Mouse (Mus musculus): Measurements from ENCODE around the gene Jazf1. TPM values are rescaled to one million over a fixed set of nuclear protein-coding genes. Genes with fewer than 3 reads are reported as not detected.

Jazf1 gene
- polyA plus RNA-seq, 1 experiment from 2014 or later = 16.2 TPM

DNA sequence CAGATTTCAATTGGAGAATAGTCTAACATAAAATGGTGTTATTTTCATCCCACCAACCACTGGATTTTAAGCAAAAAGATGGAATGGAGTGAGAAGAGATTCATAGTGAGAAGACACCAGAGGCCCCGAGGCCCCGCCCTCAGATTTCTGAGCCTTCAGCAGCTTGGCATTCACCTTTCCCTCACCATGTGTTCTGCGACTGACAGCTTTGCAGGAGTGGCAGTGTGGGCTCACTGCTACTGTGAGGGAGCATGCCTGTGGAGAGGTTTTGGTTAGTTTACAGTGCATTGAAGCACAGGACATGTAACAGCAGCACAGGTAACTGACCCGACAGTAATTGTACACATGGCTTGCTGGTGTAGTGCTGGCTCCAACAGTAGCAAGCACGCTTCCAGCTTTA, 118.1 kb downstream of the Jazf1 start:
- WGBS = 74% methylated on average over 5 of the region's 5 CpGs
- Histone ChIP-seq H3K4me2 (no peak overlapping the region), H3K4me1 (peaks cover 20% of the 10 kb centered on the region), H3K36me3 (ENCODE audit: poor library complexity, severe bottlenecking) (no peaks in the 10 kb centered on the region), H3K9ac (no peak overlapping the region), H3K27me3 (no peaks in the 10 kb centered on the region), H3K4me3 (no peak overlapping the region), H3K9me3 (replicated peaks) (no peaks in the 10 kb centered on the region), H3K27ac (0 out of 2 replicates have a peak overlapping the region, but pooled peaks have one; percentile 5)
- no peak for ATAC-seq

DNA sequence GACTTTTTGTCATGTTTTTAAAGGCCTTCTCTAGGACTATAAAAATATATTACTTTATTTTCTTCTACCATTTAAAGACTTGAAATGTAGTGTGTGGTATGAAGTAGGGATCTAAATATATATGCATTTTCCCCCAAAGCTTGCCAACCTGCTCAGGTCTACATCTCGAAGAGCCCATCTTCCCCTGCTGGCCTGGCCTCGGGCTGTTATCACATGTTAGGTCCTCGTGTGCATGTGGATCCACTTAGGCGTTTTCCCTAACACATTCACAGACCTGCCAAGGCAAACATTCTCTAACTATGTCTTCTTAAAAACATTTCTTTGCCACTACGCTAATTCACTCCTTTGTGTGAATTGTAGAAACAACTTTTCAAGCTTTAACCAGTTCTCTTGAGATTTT, 125.9 kb downstream of the Jazf1 start:
- H3K36me3 ChIP-seq (ENCODE audit: poor library complexity, severe bottlenecking) = no peaks in the 10 kb centered on the region
- no peak overlapping the region for H3K9ac ChIP-seq
- no peak overlapping the region for H3K27ac ChIP-seq
- no peak overlapping the region for H3K4me3 ChIP-seq
- WGBS = 85% methylated on average over 5 of the region's 5 CpGs
- 0 out of 2 replicates have a peak, but pooled peaks cover 4% of the 10 kb centered on the region for H3K4me1 ChIP-seq
- H3K9me3 ChIP-seq (replicated peaks) = no peaks in the 10 kb centered on the region
- no peaks in the 10 kb centered on the region for H3K27me3 ChIP-seq
- H3K4me2 ChIP-seq = no peak overlapping the region
- ATAC-seq = no peak

DNA sequence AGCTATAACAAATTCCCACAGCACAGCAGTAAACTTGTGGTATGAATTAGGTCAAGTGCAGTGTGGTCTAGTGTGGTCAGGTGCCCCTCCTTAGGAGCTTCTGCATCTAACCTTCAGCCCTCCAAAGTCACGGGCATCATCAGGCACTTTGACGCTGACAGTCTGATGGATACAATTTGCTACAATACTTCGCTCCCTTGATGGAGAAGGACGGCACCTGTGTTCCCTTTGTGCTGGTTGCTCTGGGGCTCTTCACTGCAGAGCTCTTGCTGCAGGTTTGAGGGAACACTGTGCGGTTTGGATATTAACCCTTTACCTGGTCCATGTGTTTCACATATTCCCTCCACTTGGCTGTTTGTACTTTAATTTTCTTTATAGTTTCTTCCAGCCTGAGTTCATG, 126.3 kb downstream of the Jazf1 start:
- H3K4me3 ChIP-seq = no peak overlapping the region
- no peaks in the 10 kb centered on the region for H3K27me3 ChIP-seq
- WGBS = 78% methylated on average over 5 of the region's 5 CpGs
- no peak overlapping the region for H3K9ac ChIP-seq
- no peak for ATAC-seq
- H3K27ac ChIP-seq = no peak overlapping the region
- H3K9me3 ChIP-seq (replicated peaks) = no peaks in the 10 kb centered on the region
- H3K4me2 ChIP-seq = no peak overlapping the region
- H3K4me1 ChIP-seq = peaks cover 4% of the 10 kb centered on the region; the same call in 1 of the 2 replicates
- no peaks in the 10 kb centered on the region for H3K36me3 ChIP-seq (ENCODE audit: poor library complexity, severe bottlenecking)

DNA sequence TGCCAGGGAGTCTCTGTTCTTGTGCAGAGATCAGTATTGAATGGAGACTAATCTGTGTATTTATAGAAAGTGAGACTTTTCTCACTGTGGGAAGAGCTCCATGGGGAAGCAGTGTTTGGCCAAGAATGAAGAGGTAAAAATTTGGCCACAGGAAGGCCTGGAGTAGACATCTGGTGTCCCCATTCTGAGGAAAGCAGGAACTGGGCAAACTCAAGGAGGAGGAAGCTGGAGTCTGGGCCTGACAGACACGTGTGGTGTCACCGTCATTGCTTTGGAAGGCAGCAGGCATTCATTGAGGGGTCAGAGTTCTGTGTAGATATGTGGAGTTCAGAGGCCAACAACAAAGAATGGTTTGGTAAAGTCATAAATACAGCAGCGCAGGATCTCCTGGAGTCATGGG, 130.5 kb downstream of the Jazf1 start:
- no peak overlapping the region for H3K4me2 ChIP-seq
- no peak overlapping the region for H3K9ac ChIP-seq
- 75% methylated on average over 3 of the region's 3 CpGs for WGBS
- H3K36me3 ChIP-seq (ENCODE audit: poor library complexity, severe bottlenecking) = no peaks in the 10 kb centered on the region
- no peak for ATAC-seq
- no peaks in the 10 kb centered on the region for H3K27me3 ChIP-seq
- peaks cover 19% of the 10 kb centered on the region for H3K4me1 ChIP-seq
- H3K27ac ChIP-seq = no peak overlapping the region
- no peak overlapping the region for H3K4me3 ChIP-seq
- H3K9me3 ChIP-seq (replicated peaks) = no peaks in the 10 kb centered on the region

- Histone ChIP-seq H3K4me3 (no peak overlapping the region), H3K36me3 (ENCODE audit: poor library complexity, severe bottlenecking) (no peaks in the 10 kb centered on the region), H3K9ac (no peak overlapping the region), H3K4me2 (no peak overlapping the region), H3K4me1 (peaks cover 24% of the 10 kb centered on the region), H3K27ac (no peak overlapping the region; the same call in 1 of the 2 replicates), H3K9me3 (replicated peaks) (no peaks in the 10 kb centered on the region), H3K27me3 (no peaks in the 10 kb centered on the region)
- ATAC-seq = no peak
- 42% methylated on average over 10 of the region's 10 CpGs for WGBS
Measured at GRCm38 (mm10) chr6:52936995-52937394, 131.4 kb downstream of the Jazf1 start.

- H3K9me3 ChIP-seq (replicated peaks) = no peaks in the 10 kb centered on the region
- H3K4me3 ChIP-seq = no peak overlapping the region
- no peak overlapping the region for H3K27ac ChIP-seq
- peaks cover 27% of the 10 kb centered on the region for H3K4me1 ChIP-seq
- no peak overlapping the region for H3K9ac ChIP-seq
- no peak overlapping the region for H3K4me2 ChIP-seq
- H3K27me3 ChIP-seq = no peaks in the 10 kb centered on the region
- WGBS = 87% methylated on average over 6 of the region's 6 CpGs
- no peaks in the 10 kb centered on the region for H3K36me3 ChIP-seq (ENCODE audit: poor library complexity, severe bottlenecking)
- ATAC-seq = no peak
Measured at GRCm38 (mm10) chr6:52934021-52934420, 134.4 kb downstream of the Jazf1 start.

DNA sequence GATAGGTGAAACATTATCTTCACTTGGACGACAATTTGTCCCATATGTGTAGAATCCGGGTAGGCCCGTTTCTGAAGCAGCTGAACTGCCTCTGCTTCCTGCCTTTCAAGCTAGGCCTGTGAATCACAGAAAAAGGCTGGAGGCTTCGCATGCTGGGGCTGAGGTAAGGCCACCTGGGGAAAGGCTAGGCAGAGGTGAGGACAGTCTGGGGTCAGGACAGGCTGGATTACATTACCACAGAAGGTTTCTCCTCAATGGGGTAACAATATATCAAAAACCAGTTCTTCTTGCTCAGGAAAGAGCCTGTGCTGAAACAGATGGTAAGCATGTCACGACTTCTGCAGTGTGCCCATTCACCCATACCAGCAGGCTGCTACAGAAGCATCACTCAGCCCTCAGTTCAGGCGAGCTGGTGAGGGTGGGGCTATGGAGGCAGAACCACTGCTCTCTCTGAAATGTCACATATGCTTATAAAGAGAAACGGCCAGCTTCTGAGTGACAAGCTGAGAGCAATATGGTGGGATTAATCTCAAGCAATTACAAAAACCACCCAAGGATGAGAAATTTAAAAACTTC, 135.7 kb downstream of the Jazf1 start:
- ATAC-seq = peak; percentile 68; the same call in 1 of the 2 replicates
- H3K9me3 ChIP-seq (replicated peaks) = no peaks in the 10 kb centered on the region

DNA sequence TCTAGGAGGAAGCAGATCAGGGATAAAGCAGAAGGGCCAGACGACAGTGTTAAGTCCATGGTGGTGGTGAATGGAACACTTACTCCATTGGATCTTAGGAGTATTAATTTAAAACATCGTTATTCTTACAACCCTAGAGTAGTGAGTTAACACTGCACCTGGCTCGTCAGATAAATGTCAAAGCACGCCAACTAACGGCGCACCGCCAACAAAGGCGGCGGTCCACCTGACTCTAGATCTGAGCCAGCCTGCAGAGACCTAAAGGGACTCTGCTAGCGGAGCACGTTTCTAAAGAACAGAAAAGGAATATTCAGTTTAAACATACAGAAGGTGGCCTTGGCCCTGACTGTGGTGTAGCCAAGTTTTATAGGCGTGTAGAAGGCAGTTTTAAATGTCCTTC, 139.1 kb downstream of the Jazf1 start:
- Histone ChIP-seq H3K4me2 (no peak overlapping the region), H3K9me3 (replicated peaks) (no peaks in the 10 kb centered on the region), H3K36me3 (ENCODE audit: poor library complexity, severe bottlenecking) (no peaks in the 10 kb centered on the region), H3K4me3 (no peak overlapping the region), H3K9ac (no peak overlapping the region), H3K27ac (no peak overlapping the region), H3K4me1 (peaks cover 18% of the 10 kb centered on the region), H3K27me3 (no peaks in the 10 kb centered on the region; the same call in 1 of the 2 replicates)
- no peak for ATAC-seq
- 70% methylated on average over 12 of the region's 12 CpGs for WGBS

More for the DNA sequence above, 135.7 kb downstream of the Jazf1 start:
- H3K4me3 ChIP-seq = no peak overlapping the region
- no peaks in the 10 kb centered on the region for H3K36me3 ChIP-seq (ENCODE audit: poor library complexity, severe bottlenecking)
- 64% methylated on average over 7 of the region's 7 CpGs for WGBS
- no peak overlapping the region for H3K9ac ChIP-seq
- peaks cover 24% of the 10 kb centered on the region for H3K4me1 ChIP-seq
- no peak overlapping the region for H3K27ac ChIP-seq
- no peaks in the 10 kb centered on the region for H3K27me3 ChIP-seq
- H3K4me2 ChIP-seq = no peak overlapping the region

DNA sequence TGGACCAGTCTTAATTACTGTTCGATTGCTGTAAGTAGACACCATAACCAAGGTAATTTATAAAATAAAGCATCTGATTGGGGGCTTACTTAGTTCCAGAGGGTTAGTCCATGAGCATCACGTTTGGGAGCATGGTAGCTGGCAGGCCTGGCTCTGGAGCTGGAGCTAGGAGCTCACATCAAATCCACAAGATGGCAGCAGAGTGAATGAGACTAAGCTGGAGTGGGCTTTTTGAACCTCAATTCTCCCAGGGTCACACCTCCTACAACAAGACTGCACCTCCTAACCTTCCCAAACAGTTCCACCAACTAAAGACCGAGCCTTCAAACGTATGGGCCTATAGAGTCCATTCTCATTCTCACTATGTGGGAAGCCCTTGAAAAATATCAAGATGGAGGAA, 141.5 kb downstream of the Jazf1 start:
- peaks cover 6% of the 10 kb centered on the region; the same call in 1 of the 2 replicates for H3K27me3 ChIP-seq
- H3K27ac ChIP-seq = no peak overlapping the region
- no peak for ATAC-seq
- no peak overlapping the region for H3K4me2 ChIP-seq
- H3K9ac ChIP-seq = no peak overlapping the region
- H3K4me3 ChIP-seq = no peak overlapping the region
- H3K36me3 ChIP-seq (ENCODE audit: poor library complexity, severe bottlenecking) = no peaks in the 10 kb centered on the region
- H3K9me3 ChIP-seq (replicated peaks) = no peaks in the 10 kb centered on the region
- WGBS = 82% methylated on average over 4 of the region's 4 CpGs
- H3K4me1 ChIP-seq = peaks cover 4% of the 10 kb centered on the region; the same call in 1 of the 2 replicates

- WGBS = 83% methylated on average over 9 of the region's 9 CpGs
- Histone ChIP-seq H3K27me3 (peaks cover 8% of the 10 kb centered on the region; the same call in 1 of the 2 replicates), H3K4me3 (no peak overlapping the region), H3K36me3 (ENCODE audit: poor library complexity, severe bottlenecking) (no peaks in the 10 kb centered on the region), H3K4me1 (peaks cover 4% of the 10 kb centered on the region; the same call in 1 of the 2 replicates), H3K4me2 (no peak overlapping the region), H3K9ac (no peak overlapping the region), H3K9me3 (replicated peaks) (no peaks in the 10 kb centered on the region), H3K27ac (no peak overlapping the region)
- no peak for ATAC-seq
Measured at GRCm38 (mm10) chr6:52925458-52926042, 142.9 kb downstream of the Jazf1 start.

DNA sequence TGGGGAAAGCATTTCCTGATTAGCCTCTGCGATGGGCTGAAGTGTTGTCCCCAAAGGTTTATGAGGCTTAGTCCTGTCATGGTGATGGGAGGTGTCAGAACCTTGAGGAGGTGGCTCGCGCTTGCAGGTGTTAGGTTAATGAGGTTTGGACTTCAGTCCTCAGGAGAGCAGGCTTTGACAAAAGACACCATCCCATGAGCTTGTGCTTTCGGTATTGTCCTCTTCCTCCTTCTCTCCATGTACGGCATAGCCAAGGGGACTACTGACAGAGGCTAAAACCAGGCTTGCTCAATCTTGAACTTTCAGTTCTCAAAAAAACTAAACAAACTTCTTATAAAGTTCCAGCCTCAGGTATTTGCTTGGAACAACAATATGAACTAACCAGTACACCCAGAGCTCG, 147.2 kb downstream of the Jazf1 start:
- no peak overlapping the region for H3K4me3 ChIP-seq

DNA sequence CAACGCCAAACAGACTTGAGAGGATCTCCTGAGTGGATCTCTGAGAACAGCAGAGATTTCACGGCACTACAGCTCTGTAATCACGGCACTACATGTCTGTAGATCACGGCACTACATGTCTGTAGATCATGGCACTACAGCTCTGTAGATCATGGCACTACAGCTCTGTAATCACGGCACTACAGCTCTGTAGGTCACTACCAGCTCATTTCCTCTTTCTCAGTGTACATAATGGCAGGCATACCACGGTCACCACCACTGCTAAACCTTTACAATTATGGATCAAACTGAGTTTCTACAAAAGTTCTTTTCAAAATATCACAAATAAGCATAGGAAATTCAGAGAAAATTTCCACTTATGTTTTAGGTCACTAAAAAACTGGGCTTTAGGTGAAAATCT, 147.7 kb downstream of the Jazf1 start:
- ATAC-seq = no peak
- Histone ChIP-seq H3K36me3 (ENCODE audit: poor library complexity, severe bottlenecking) (no peaks in the 10 kb centered on the region), H3K4me3 (no peak overlapping the region), H3K4me2 (no peak overlapping the region), H3K9me3 (replicated peaks) (no peaks in the 10 kb centered on the region), H3K27ac (no peak overlapping the region), H3K9ac (no peak overlapping the region), H3K27me3 (peaks cover 20% of the 10 kb centered on the region), H3K4me1 (0 out of 2 replicates have a peak, but pooled peaks cover 2% of the 10 kb centered on the region)
- 88% methylated on average over 6 of the region's 6 CpGs for WGBS

More for the DNA sequence above, 147.2 kb downstream of the Jazf1 start:
- WGBS = 89% methylated on average over 6 of the region's 6 CpGs
- Histone ChIP-seq H3K9me3 (replicated peaks) (no peaks in the 10 kb centered on the region), H3K4me2 (no peak overlapping the region), H3K27ac (no peak overlapping the region), H3K4me1 (0 out of 2 replicates have a peak, but pooled peaks cover 2% of the 10 kb centered on the region), H3K9ac (no peak overlapping the region), H3K27me3 (peaks cover 20% of the 10 kb centered on the region), H3K36me3 (ENCODE audit: poor library complexity, severe bottlenecking) (no peaks in the 10 kb centered on the region)
- ATAC-seq = no peak
